Mouse (Mus musculus): Measurements from ENCODE around the gene Poc1b. TPM values are rescaled to one million over a fixed set of nuclear protein-coding genes. Genes with fewer than 3 reads are reported as not detected.

The Poc1b gene
- polyA plus RNA-seq, 1 experiment from 2014 or later, result 33.5 TPM

Other genes starting within 250 kb of the Poc1b start
- gene Atp2b1, start 192.6 kb upstream of the Poc1b start, polyA plus RNA-seq (2014; fragmentation: Nextera tagmentation; extraction: Ambion mirVana), result 171 and 173 TPM in 2 replicates
- gene Galnt4, start 1.1 kb downstream of the Poc1b start, polyA plus RNA-seq (2014; fragmentation: Nextera tagmentation; extraction: Ambion mirVana), result 23.9 and 24.2 TPM in 2 replicates
- not detected in 2 replicates for gene Phxr2, start 19.3 kb downstream of the Poc1b start, polyA plus RNA-seq (2014; fragmentation: Nextera tagmentation; extraction: Ambion mirVana)
- 40.7 and 44.2 TPM in 2 replicates for gene Dusp6, start 156.2 kb downstream of the Poc1b start, polyA plus RNA-seq (2014; fragmentation: Nextera tagmentation; extraction: Ambion mirVana)